Mouse (Mus musculus): ENCODE results near the gene Wfdc5.

DNA sequence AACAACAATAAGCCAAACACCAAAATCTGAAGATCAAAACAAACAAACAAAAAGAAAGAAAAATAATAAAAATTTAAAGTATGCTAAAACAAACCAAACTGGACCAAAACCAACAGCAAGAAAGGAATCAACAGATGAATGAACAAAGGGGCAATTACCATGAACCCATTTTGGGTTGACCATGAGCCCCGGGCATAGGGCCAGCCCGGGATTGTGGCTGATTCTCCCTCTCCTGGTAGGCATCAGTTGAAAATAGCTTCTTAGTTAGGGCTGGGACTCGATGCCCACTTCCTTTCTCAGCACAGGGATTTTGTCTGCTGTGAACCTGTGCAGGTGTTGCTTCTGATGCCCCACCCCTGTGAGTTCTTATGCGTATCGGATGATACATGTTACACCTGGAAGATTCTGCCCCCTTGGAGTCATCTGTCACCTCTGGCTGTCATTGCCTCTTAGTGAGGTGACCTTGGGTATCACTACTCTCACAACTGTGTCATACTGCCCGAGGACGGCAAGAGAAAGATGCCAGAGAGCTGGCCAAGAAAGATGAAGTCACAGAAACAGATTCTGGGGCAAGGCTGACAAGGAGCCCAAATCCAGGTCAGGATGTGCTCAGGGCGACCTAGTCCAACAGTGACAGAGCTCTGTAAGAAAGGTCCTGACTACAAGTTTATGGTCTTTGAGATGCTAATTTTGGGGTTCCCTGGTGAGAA, 46.0 kb upstream of the Wfdc5 start:
- no peak for TF ChIP-seq CTCF (IDR thresholded peaks at IDR 0.05; ENCODE audit: low read depth, low read length)
- TF ChIP-seq POLR2A (IDR thresholded peaks at IDR 0.05; ENCODE audit: borderline replicate concordance, low read depth, low read length): no peak
